Mouse (Mus musculus): ENCODE measurements around the gene Npl.
"Not testable (repeated sequence)": the region's sequence is repeated elsewhere in the genome, so short reads cannot be mapped to it uniquely, and the experiment has no call there.

The Npl gene

GRCm38 (mm10) chr1:153489540-153489939 lies 60.3 kb downstream of the Npl start:
- no peak for DNase-seq (ENCODE audit: low read depth in 1 of 2, low spot score in 2 of 2)

GRCm38 (mm10) chr1:153489132-153489531 lies 60.7 kb downstream of the Npl start:
- DNase-seq (ENCODE audit: low read depth in 1 of 2, low spot score in 2 of 2): peak; percentile 58 to 67

GRCm38 (mm10) chr1:153487500-153487879 lies 62.4 kb downstream of the Npl start, which contains the start of gene Dhx9:
Gene Dhx9 (minus strand): TSS chr1:153487660.
- peak; percentile 93 to 99 for DNase-seq (ENCODE audit: low read depth in 1 of 2, low spot score in 2 of 2)

- DNase-seq (ENCODE audit: low read depth in 1 of 2, low spot score in 2 of 2): peak in 1 of 2 experiments; percentile 30
These were observed 62.9 kb downstream of the Npl start for GRCm38 (mm10) chr1:153486767-153487499.

GRCm38 (mm10) chr1:153486120-153486519 lies 63.7 kb downstream of the Npl start:
- DNase-seq (ENCODE audit: low read depth in 1 of 2, low spot score in 2 of 2): not testable (repeated sequence)

- no peak for DNase-seq (ENCODE audit: low read depth in 1 of 2, low spot score in 2 of 2)
These were observed 64.5 kb downstream of the Npl start for GRCm38 (mm10) chr1:153485201-153485796.

- DNase-seq (ENCODE audit: low read depth in 1 of 2, low spot score in 2 of 2): no peak
These were observed 68.8 kb downstream of the Npl start for GRCm38 (mm10) chr1:153481025-153481412.

- peak; percentile 45 to 66 for DNase-seq (ENCODE audit: low read depth in 1 of 2, low spot score in 2 of 2)
These were observed 69.3 kb downstream of the Npl start for GRCm38 (mm10) chr1:153480386-153481024.

- no peak for DNase-seq (ENCODE audit: low read depth in 1 of 2, low spot score in 2 of 2)
These were observed 70.5 kb downstream of the Npl start for GRCm38 (mm10) chr1:153479296-153479695.

- DNase-seq (ENCODE audit: low read depth in 1 of 2, low spot score in 2 of 2): no peak
These were observed 88.0 kb downstream of the Npl start for GRCm38 (mm10) chr1:153461796-153462195.

- DNase-seq (ENCODE audit: low read depth in 1 of 2, low spot score in 2 of 2): no peak
These were observed 93.7 kb downstream of the Npl start for GRCm38 (mm10) chr1:153456137-153456536.

GRCm38 (mm10) chr1:153453146-153453642 lies 96.7 kb downstream of the Npl start:
- DNase-seq (ENCODE audit: low read depth in 1 of 2, low spot score in 2 of 2): no peak

Measured in monocyte, adult 2 months (primary cell).